Mouse (Mus musculus): ENCODE measurements around the gene Tph2. TPM values are rescaled to one million over a fixed set of nuclear protein-coding genes. Genes with fewer than 3 reads are reported as not detected.

Gene Tph2
- total and polyA plus RNA-seq, 3 experiments = not detected

DNA sequence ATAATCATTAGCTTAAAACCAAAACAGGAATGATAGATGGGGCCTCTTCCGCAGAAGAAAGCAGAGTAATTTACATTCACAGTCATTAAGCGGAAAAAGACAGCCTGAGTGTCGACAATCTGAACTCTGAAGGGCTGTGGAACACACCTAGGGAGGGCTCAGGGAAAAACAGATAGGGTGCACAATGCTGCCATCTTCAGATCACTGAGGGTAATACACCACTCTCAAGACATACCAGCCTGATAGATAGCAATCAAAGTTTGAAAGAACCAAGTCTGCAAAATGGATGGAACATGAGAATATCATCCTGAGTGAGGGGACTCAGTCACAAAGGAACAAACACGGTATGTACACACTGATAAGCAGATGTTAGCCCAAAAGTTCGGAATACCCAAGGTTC, 87.7 kb downstream of the Tph2 start:
- intact Hi-C loops (cut with DNase I) = no loop called here
- WGBS = 17% methylated on average over 5 of the region's 5 CpGs
- Histone ChIP-seq H3K9ac (ENCODE audit: low read depth, low read length) (no peak overlapping the region), H3K36me3 (ENCODE audit: control insufficient read depth, insufficient read depth, low read length) (no peaks in the 10 kb centered on the region), H3K27me3 (ENCODE audit: control insufficient read depth, insufficient read depth, low read length) (no peaks in the 10 kb centered on the region), H3K4me1 (ENCODE audit: control insufficient read depth, insufficient read depth, low read length) (no peaks in the 10 kb centered on the region), H3K79me2 (replicated peaks; ENCODE audit: control insufficient read depth, insufficient read depth, low read length) (no peaks in the 10 kb centered on the region), H3K27ac (no peak overlapping the region), H3K4me3 (no peak overlapping the region)
- TF ChIP-seq EP300 (IDR thresholded peaks at IDR 0.05; ENCODE audit: insufficient read depth, low read depth, low read length) (no peak), POLR2A (IDR thresholded peaks at IDR 0.05; ENCODE audit: insufficient read depth, low read depth, low read length) (no peak), CTCF (IDR thresholded peaks at IDR 0.05) (peak; percentile 76)
- DNase-seq = no peak

DNA sequence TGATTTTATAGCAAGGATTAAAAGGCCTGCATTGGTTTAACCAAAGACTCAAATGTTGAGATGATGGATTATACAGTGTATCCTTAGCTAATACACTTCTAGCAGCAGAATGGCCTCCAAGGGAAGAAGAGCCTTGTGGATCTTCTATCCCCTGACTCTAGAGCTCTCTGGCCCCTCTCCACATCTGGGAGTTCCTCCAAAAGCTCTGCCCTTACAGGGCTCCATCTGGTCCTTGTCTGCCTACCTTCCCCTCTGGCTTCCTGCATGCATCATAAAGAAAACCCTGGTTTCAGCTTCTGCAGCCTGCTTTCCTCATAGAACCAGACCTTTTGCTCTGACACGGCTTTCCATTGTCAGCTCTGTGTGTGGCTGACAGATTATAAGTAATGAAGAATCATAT, 88.6 kb downstream of the Tph2 start:
- H3K36me3 ChIP-seq (ENCODE audit: control insufficient read depth, insufficient read depth, low read length) = no peaks in the 10 kb centered on the region
- H3K27ac ChIP-seq = no peak overlapping the region
- no peak overlapping the region for H3K9ac ChIP-seq (ENCODE audit: low read depth, low read length)
- DNase-seq = no peak
- intact Hi-C loops (cut with DNase I) = no loop called here
- no peaks in the 10 kb centered on the region for H3K79me2 ChIP-seq (replicated peaks; ENCODE audit: control insufficient read depth, insufficient read depth, low read length)
- no peak overlapping the region for H3K4me3 ChIP-seq
- TF ChIP-seq EP300 (IDR thresholded peaks at IDR 0.05; ENCODE audit: insufficient read depth, low read depth, low read length) = no peak
- TF ChIP-seq POLR2A (IDR thresholded peaks at IDR 0.05; ENCODE audit: insufficient read depth, low read depth, low read length) = no peak
- no peak for TF ChIP-seq CTCF (IDR thresholded peaks at IDR 0.05)
- no peaks in the 10 kb centered on the region for H3K4me1 ChIP-seq (ENCODE audit: control insufficient read depth, insufficient read depth, low read length)
- no peaks in the 10 kb centered on the region for H3K27me3 ChIP-seq (ENCODE audit: control insufficient read depth, insufficient read depth, low read length)
- 58% methylated on average over 1 of the region's 1 CpGs for WGBS

DNA sequence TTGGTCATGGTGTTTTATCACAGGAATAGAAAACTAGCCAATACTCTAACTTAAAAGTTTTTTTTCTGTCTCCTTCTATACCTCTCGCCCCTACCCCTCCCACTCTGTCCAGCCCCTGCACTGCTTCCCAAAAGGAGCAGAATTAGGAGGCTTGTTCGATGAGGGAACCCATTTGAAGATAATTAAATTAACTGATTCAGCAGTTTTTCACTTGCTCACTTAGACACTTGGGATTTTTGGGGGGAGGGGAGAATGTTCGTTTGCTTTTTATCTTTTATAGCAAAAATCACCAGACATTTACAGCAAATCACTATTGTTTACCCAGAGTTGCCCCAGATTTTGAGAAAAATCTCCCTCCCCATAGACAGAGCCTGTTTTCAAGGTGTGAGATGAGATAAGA, 106.6 kb downstream of the Tph2 start:
- Histone ChIP-seq H3K27me3 (ENCODE audit: control insufficient read depth, insufficient read depth, low read length) (no peaks in the 10 kb centered on the region), H3K9ac (ENCODE audit: low read depth, low read length) (no peak overlapping the region), H3K4me3 (no peak overlapping the region), H3K79me2 (replicated peaks; ENCODE audit: control insufficient read depth, insufficient read depth, low read length) (no peaks in the 10 kb centered on the region), H3K4me1 (ENCODE audit: control insufficient read depth, insufficient read depth, low read length) (no peaks in the 10 kb centered on the region), H3K36me3 (ENCODE audit: control insufficient read depth, insufficient read depth, low read length) (no peaks in the 10 kb centered on the region), H3K27ac (no peak overlapping the region)
- intact Hi-C loops (cut with DNase I) = no loop called here
- TF ChIP-seq POLR2A (IDR thresholded peaks at IDR 0.05; ENCODE audit: insufficient read depth, low read depth, low read length) = no peak
- no peak for TF ChIP-seq EP300 (IDR thresholded peaks at IDR 0.05; ENCODE audit: insufficient read depth, low read depth, low read length)
- TF ChIP-seq CTCF (IDR thresholded peaks at IDR 0.05) = no peak
- DNase-seq = no peak
- 48% methylated on average over 3 of the region's 3 CpGs for WGBS

DNA sequence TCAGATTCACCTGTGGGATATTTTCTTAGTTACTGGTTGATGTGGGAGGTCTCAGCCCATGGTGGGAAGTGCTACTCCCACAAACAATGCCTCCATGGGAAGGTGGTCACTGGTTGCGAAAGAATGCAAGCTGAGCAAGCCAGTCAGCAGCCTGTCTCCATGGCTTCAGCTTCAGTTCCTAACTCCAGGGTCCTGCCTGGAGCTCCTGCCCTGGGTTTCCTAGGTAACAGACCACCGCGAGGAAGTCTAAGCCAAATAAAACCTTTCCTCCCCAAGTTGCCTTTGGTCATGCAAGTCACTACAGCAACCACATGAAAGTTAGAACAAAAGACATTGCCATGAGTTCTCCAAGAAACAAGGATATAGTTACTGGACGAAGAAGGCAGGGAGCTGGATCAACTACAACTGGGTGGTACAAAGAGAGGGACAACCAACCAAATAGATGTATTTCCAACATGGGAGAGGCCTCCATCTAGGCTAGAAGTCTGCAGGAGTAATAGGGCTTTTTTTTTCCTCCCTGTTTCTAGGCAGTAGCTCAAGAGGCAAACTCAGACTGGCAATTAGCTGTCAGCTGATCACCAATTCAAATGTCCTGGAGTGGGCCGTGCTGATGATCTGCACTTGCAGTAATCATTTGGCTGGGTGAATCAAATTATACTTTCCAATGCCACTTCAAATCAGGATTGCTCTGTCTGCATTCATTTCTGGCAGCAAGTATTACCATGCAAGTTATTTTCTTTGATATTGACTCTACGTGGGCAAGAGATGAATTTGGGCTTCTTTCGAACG, 115.5 kb downstream of the Tph2 start:
- H3K27me3 ChIP-seq (ENCODE audit: control insufficient read depth, insufficient read depth, low read length) = no peaks in the 10 kb centered on the region
- no peaks in the 10 kb centered on the region for H3K36me3 ChIP-seq (ENCODE audit: control insufficient read depth, insufficient read depth, low read length)
- H3K27ac ChIP-seq = no peak overlapping the region
- 80% methylated on average over 8 of the region's 8 CpGs for WGBS
- H3K4me3 ChIP-seq = no peak overlapping the region
- H3K9ac ChIP-seq (ENCODE audit: low read depth, low read length) = no peak overlapping the region
- H3K79me2 ChIP-seq (replicated peaks; ENCODE audit: control insufficient read depth, insufficient read depth, low read length) = no peaks in the 10 kb centered on the region
- no peaks in the 10 kb centered on the region for H3K4me1 ChIP-seq (ENCODE audit: control insufficient read depth, insufficient read depth, low read length)
- DNase-seq = no peak
- intact Hi-C loops (cut with DNase I) = no loop called here
- TF ChIP-seq CTCF (IDR thresholded peaks at IDR 0.05) (no peak), POLR2A (IDR thresholded peaks at IDR 0.05; ENCODE audit: insufficient read depth, low read depth, low read length) (no peak), EP300 (IDR thresholded peaks at IDR 0.05; ENCODE audit: insufficient read depth, low read depth, low read length) (no peak)

DNA sequence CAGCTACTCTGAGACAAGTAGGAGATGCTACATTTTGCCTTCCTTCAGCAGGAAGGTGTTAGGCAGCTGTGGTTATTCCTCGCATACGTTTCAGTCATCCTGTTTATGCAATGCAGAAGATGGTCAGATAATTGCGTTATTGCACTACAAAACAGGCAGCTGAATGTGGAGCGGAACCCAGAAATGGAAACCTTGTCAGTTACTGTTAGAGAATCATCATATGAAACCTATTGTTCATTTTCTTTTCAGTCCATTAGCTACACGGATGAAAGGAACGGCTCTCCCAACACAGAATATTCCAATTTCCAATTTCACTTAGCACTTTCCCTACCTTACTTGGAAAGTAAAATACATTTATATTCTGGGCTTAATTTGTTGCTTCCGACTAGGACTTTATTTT, 120.9 kb downstream of the Tph2 start:
- Histone ChIP-seq H3K79me2 (replicated peaks; ENCODE audit: control insufficient read depth, insufficient read depth, low read length) (no peaks in the 10 kb centered on the region), H3K9ac (ENCODE audit: low read depth, low read length) (no peak overlapping the region), H3K4me3 (no peak overlapping the region), H3K27me3 (ENCODE audit: control insufficient read depth, insufficient read depth, low read length) (no peaks in the 10 kb centered on the region), H3K4me1 (ENCODE audit: control insufficient read depth, insufficient read depth, low read length) (no peaks in the 10 kb centered on the region), H3K27ac (no peak overlapping the region), H3K36me3 (ENCODE audit: control insufficient read depth, insufficient read depth, low read length) (no peaks in the 10 kb centered on the region)
- intact Hi-C loops (cut with DNase I) = no loop called here
- no peak for DNase-seq
- WGBS = 76% methylated on average over 7 of the region's 7 CpGs
- TF ChIP-seq CTCF (IDR thresholded peaks at IDR 0.05) = no peak

DNA sequence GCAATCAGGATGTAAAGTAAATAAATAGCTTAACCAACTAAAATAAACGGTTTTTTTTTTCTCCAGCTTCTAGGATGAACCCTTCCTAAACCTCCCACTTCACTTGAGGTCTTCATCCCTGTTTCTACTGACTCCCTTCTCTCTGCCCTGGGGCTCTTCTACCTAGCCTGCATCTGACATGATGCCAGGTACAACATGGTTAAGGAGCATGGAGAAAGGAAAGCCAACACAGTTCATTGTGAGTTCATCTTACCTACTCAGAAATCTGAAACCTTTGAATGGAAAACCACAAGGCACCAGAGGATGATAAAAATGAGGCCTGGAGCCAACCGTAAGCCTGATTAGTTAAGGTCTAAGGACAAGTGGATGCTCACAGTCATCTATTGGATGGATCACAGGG, 123.3 kb downstream of the Tph2 start:
- Histone ChIP-seq H3K27me3 (ENCODE audit: control insufficient read depth, insufficient read depth, low read length) (no peaks in the 10 kb centered on the region), H3K4me1 (ENCODE audit: control insufficient read depth, insufficient read depth, low read length) (no peaks in the 10 kb centered on the region), H3K27ac (no peak overlapping the region), H3K79me2 (replicated peaks; ENCODE audit: control insufficient read depth, insufficient read depth, low read length) (no peaks in the 10 kb centered on the region), H3K9ac (ENCODE audit: low read depth, low read length) (no peak overlapping the region), H3K4me3 (no peak overlapping the region), H3K36me3 (ENCODE audit: control insufficient read depth, insufficient read depth, low read length) (no peaks in the 10 kb centered on the region)
- TF ChIP-seq EP300 (IDR thresholded peaks at IDR 0.05; ENCODE audit: insufficient read depth, low read depth, low read length) (no peak), POLR2A (IDR thresholded peaks at IDR 0.05; ENCODE audit: insufficient read depth, low read depth, low read length) (no peak), CTCF (IDR thresholded peaks at IDR 0.05) (no peak)
- DNase-seq = no peak
- intact Hi-C loops (cut with DNase I) = no loop called here
- WGBS = 63% methylated on average over 2 of the region's 2 CpGs

Measured in heart, adult 2 months (tissue).